7 mouse cellular contexts compared by ENCODE assay signal in the genomic region with DNA sequence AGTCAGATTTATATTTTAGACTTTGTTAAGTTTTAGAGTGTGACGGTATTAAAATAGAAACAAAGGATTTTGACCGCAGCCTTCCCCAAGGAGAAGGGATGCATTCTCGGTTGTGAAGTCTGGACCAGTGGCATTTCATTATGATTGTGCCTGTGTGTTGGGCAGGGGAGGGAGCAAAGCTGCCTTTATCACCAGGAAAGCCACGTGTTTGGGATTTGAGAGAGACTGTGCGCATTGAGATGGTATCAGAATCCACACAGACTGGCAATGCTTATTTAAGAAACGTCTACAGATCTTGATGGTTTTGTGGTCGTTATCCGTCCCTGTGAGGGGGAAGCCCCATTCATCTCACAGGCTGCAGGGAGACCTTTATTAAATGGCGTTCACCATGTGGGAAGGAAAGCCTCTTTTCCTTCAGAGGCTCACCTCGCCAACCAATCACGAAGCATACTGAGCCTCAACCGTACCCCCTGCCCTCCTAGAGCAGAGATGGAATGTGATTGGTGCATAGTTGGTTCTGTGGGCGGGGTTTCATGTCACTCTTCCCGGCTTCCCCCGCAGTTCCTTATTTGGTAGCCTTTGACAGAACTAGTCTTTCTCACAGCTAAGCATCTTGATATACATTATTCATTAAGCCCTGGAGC.
DNase-seq lines count a peak whose midpoint lies in the region; ATAC-seq and TF ChIP-seq lines count a peak whose summit lies in the region.

No protein-coding gene starts in this region.

- peaks cover 0 to 7% of the 10 kb centered on the region in 2 experiments; a peak in 3 of 4 replicates for H3K36me3 ChIP-seq in MEL (ENCODE audit: control insufficient read depth in 1 of 2, insufficient read depth in 2 of 2, low read length in 2 of 2)
- no peaks in the 10 kb centered on the region for H3K36me3 ChIP-seq in embryonic facial prominence, embryonic 14.5 days (ENCODE audit: control insufficient read depth, insufficient read depth, low read length)
- H3K36me3 ChIP-seq in hindbrain, embryonic 15.5 days = no peaks in the 10 kb centered on the region
- H3K36me3 ChIP-seq in limb, embryonic 10.5 days = no peaks in the 10 kb centered on the region
- no peaks in the 10 kb centered on the region for H3K36me3 ChIP-seq in midbrain, embryonic 15.5 days (replicated peaks)
- no peaks in the 10 kb centered on the region for H3K36me3 ChIP-seq in testis, adult 2 months (ENCODE audit: control insufficient read depth, insufficient read depth, low read length)

- no peak overlapping the region for H3K4me3 ChIP-seq in MEL (ENCODE audit: control insufficient read depth in 1 of 2, insufficient read depth in 1 of 2, low read depth in 2 of 2, low read length in 2 of 2)
- peak overlapping the region; percentile 22 for H3K4me3 ChIP-seq in embryonic facial prominence, embryonic 14.5 days (ENCODE audit: low read depth, low read length)
- peak overlapping the region; percentile 39 for H3K4me3 ChIP-seq in hindbrain, embryonic 15.5 days
- H3K4me3 ChIP-seq in limb, embryonic 10.5 days = peak overlapping the region; percentile 24; the same call in 1 of the 2 replicates
- peak overlapping the region; percentile 44 for H3K4me3 ChIP-seq in midbrain, embryonic 15.5 days
- H3K4me3 ChIP-seq in testis, adult 2 months (ENCODE audit: control insufficient read depth, low read depth, low read length) = peak overlapping the region; percentile 10; the same call in 1 of the 2 replicates

- H3K9me3 ChIP-seq in MEL (replicated peaks; ENCODE audit: insufficient read depth, low read length) = no peaks in the 10 kb centered on the region
- no peaks in the 10 kb centered on the region for H3K9me3 ChIP-seq in embryonic facial prominence, embryonic 14.5 days (ENCODE audit: control insufficient read depth, low read length)
- no peaks in the 10 kb centered on the region for H3K9me3 ChIP-seq in hindbrain, embryonic 15.5 days
- H3K9me3 ChIP-seq in limb, embryonic 10.5 days (replicated peaks) = no peaks in the 10 kb centered on the region
- H3K9me3 ChIP-seq in midbrain, embryonic 15.5 days = no peaks in the 10 kb centered on the region

- peak in 1 of 2 experiments; percentile 33; a peak in 1 of 4 replicates for TF ChIP-seq POLR2A in MEL (IDR thresholded peaks at IDR 0.05; ENCODE audit: control insufficient read depth in 1 of 2, insufficient read depth in 1 of 2, low read depth in 1 of 2, low read length in 2 of 2, poor library complexity in 1 of 2)
- 0 out of 2 replicates have a peak, but pooled peaks have one; percentile 21 for TF ChIP-seq POLR2A in testis, adult 2 months (IDR thresholded peaks at IDR 0.05; ENCODE audit: control insufficient read depth, low read depth, low read length)

- no peak overlapping the region for H3K27ac ChIP-seq in MEL (ENCODE audit: control insufficient read depth, low read depth, low read length)
- no peak overlapping the region; the same call in 1 of the 2 replicates for H3K27ac ChIP-seq in embryonic facial prominence, embryonic 14.5 days (replicated peaks; ENCODE audit: low read depth, low read length)
- peak overlapping the region; percentile 78 for H3K27ac ChIP-seq in hindbrain, embryonic 15.5 days (replicated peaks)
- peak overlapping the region; percentile 21 for H3K27ac ChIP-seq in limb, embryonic 10.5 days
- peak overlapping the region; percentile 84 for H3K27ac ChIP-seq in midbrain, embryonic 15.5 days
- H3K27ac ChIP-seq in testis, adult 2 months (ENCODE audit: control insufficient read depth, insufficient read depth, low read depth, low read length) = no peak overlapping the region

- peak; percentile 23 to 29 for DNase-seq in B cell, adult 2 months
- peak; percentile 80 for DNase-seq in MEL (ENCODE audit: low read depth, low spot score)
- peak; percentile 87 for DNase-seq in embryonic facial prominence, embryonic 14.5 days (ENCODE audit: low spot score)
- DNase-seq in limb, embryonic 10.5 days (ENCODE audit: low spot score) = no peak

- no peaks in the 10 kb centered on the region for H3K27me3 ChIP-seq in MEL (ENCODE audit: control insufficient read depth in 1 of 2, insufficient read depth in 2 of 2, low read length in 2 of 2)
- no peaks in the 10 kb centered on the region for H3K27me3 ChIP-seq in embryonic facial prominence, embryonic 14.5 days (replicated peaks; ENCODE audit: control insufficient read depth, insufficient read depth, low read length)
- H3K27me3 ChIP-seq in hindbrain, embryonic 15.5 days = no peaks in the 10 kb centered on the region
- no peaks in the 10 kb centered on the region for H3K27me3 ChIP-seq in limb, embryonic 10.5 days (ENCODE audit: low read depth, poor library complexity, severe bottlenecking)
- no peaks in the 10 kb centered on the region for H3K27me3 ChIP-seq in midbrain, embryonic 15.5 days (replicated peaks)
- H3K27me3 ChIP-seq in testis, adult 2 months (ENCODE audit: control insufficient read depth, insufficient read depth, low read length) = no peaks in the 10 kb centered on the region

- no peak for TF ChIP-seq RAD21 in MEL (IDR thresholded peaks at IDR 0.05; ENCODE audit: low read depth, low read length)

- H3K4me1 ChIP-seq in MEL (ENCODE audit: control insufficient read depth in 1 of 2, insufficient read depth in 2 of 2, low read length in 2 of 2) = peaks cover 0 to 4% of the 10 kb centered on the region in 2 experiments; a peak in 2 of 4 replicates
- peaks cover 12% of the 10 kb centered on the region; the same call in 1 of the 2 replicates for H3K4me1 ChIP-seq in embryonic facial prominence, embryonic 14.5 days (ENCODE audit: control insufficient read depth, insufficient read depth, low read length)
- H3K4me1 ChIP-seq in hindbrain, embryonic 15.5 days (replicated peaks) = peaks cover 15% of the 10 kb centered on the region
- peaks cover 14% of the 10 kb centered on the region for H3K4me1 ChIP-seq in limb, embryonic 10.5 days
- peaks cover 15% of the 10 kb centered on the region for H3K4me1 ChIP-seq in midbrain, embryonic 15.5 days
- H3K4me1 ChIP-seq in testis, adult 2 months (ENCODE audit: control insufficient read depth, insufficient read depth, low read length) = peaks cover 7% of the 10 kb centered on the region

- no peak for TF ChIP-seq EP300 in MEL (IDR thresholded peaks at IDR 0.05; ENCODE audit: low read depth in 1 of 2, low read length in 2 of 2)

- 34% methylated on average over 15 of the region's 15 CpGs for WGBS in embryonic facial prominence, embryonic 14.5 days
- WGBS in hindbrain, embryonic 15.5 days = 17% methylated on average over 15 of the region's 15 CpGs
- 41% methylated on average over 15 of the region's 15 CpGs for WGBS in limb, embryonic 10.5 days
- WGBS in midbrain, embryonic 15.5 days = 11% methylated on average over 15 of the region's 15 CpGs

- H3K79me2 ChIP-seq in MEL (ENCODE audit: control insufficient read depth, insufficient read depth, low read length, poor library complexity) = no peaks in the 10 kb centered on the region; the same call in 1 of the 2 replicates

- no peak for TF ChIP-seq CTCF in MEL (IDR thresholded peaks at IDR 0.05 in 2 of 3, conservative IDR thresholded peaks at IDR 0.05 in 1 of 3; ENCODE audit: control insufficient read depth in 1 of 3, insufficient read depth in 1 of 3, low read depth in 2 of 3, low read length in 3 of 3, poor library complexity in 1 of 3, severe bottlenecking in 1 of 3)
- TF ChIP-seq CTCF in testis, adult 2 months (IDR thresholded peaks at IDR 0.05; ENCODE audit: control insufficient read depth, insufficient read depth, insufficient replicate concordance, low read depth, low read length) = no peak

- no peak overlapping the region for H3K9ac ChIP-seq in MEL (ENCODE audit: control insufficient read depth, low read depth, low read length, poor library complexity, severe bottlenecking)
- H3K9ac ChIP-seq in embryonic facial prominence, embryonic 14.5 days (ENCODE audit: low read depth, low read length) = 0 out of 2 replicates have a peak overlapping the region, but pooled peaks have one; percentile 19
- H3K9ac ChIP-seq in hindbrain, embryonic 15.5 days = peak overlapping the region; percentile 23
- H3K9ac ChIP-seq in midbrain, embryonic 15.5 days = peak overlapping the region; percentile 49

- peak overlapping the region; percentile 52 for H3K4me2 ChIP-seq in embryonic facial prominence, embryonic 14.5 days (ENCODE audit: low read depth, low read length)
- H3K4me2 ChIP-seq in hindbrain, embryonic 15.5 days = peak overlapping the region; percentile 61
- peak overlapping the region; percentile 55 for H3K4me2 ChIP-seq in midbrain, embryonic 15.5 days

- peak; percentile 89 for ATAC-seq in embryonic facial prominence, embryonic 14.5 days (ENCODE audit: low read depth)
- peak; percentile 97 for ATAC-seq in hindbrain, embryonic 15.5 days (ENCODE audit: low FRiP score, low read depth)
- ATAC-seq in midbrain, embryonic 15.5 days (replicated peaks) = peak; percentile 97

TF ChIP-seq in MEL, 35 proteins besides CTCF, POLR2A, EP300 and RAD21:
- TF ChIP-seq HCFC1 (IDR thresholded peaks at IDR 0.05; ENCODE audit: low read depth, low read length) (no peak), MYC (IDR thresholded peaks at IDR 0.05; ENCODE audit: low read depth, low read length) (peak; percentile 83), MAX (IDR thresholded peaks at IDR 0.05; ENCODE audit: low read length) (peak; percentile 74)

Comparison
In these comparisons a context has a peak if more than half of its experiments do, and no peak if none do; other contexts are left out.
1. H3K27ac ChIP-seq: peak in hindbrain, embryonic 15.5 days (single experiment), limb, embryonic 10.5 days (single experiment) and midbrain, embryonic 15.5 days (single experiment); none in MEL (single experiment), embryonic facial prominence, embryonic 14.5 days (single experiment) and testis, adult 2 months (single experiment).
2. H3K4me3 ChIP-seq: peak in embryonic facial prominence, embryonic 14.5 days (single experiment), hindbrain, embryonic 15.5 days (single experiment), limb, embryonic 10.5 days (single experiment), midbrain, embryonic 15.5 days (single experiment) and testis, adult 2 months (single experiment); none in MEL (0 of 2).
3. Peak in every context shown above with its lines, with median percentiles within 50 percentile points of each other: ATAC-seq and H3K4me2 ChIP-seq.